In genomic region chr10:97265959-97266517, GRCm38 (mm10) we compare ENCODE assay signal across 12 mouse cellular contexts.
DNase-seq lines count a peak whose midpoint lies in the region; ATAC-seq lines count a peak whose summit lies in the region.
"Had no signal": no experiment of that assay in that cellular context is flagged by ENCODE, and none has a peak within 500 bp of the region (broad histone marks: within the 10 kb centered on the region; RNA-seq: fewer than 3 reads in every experiment).

No protein-coding gene starts in this region.

- ATAC-seq in limb, embryonic 11.5 days (ENCODE audit: insufficient number of reproducible peaks, low FRiP score, low TSS enrichment, low read depth): peak; percentile 76; the same call in 1 of the 2 replicates

- no peaks in the 10 kb centered on the region for H3K27me3 ChIP-seq in embryonic facial prominence, embryonic 10.5 days (replicated peaks; ENCODE audit: low read depth, poor library complexity, severe bottlenecking)
- no peaks in the 10 kb centered on the region for H3K27me3 ChIP-seq in limb, embryonic 11.5 days (ENCODE audit: control insufficient read depth, insufficient read depth, low read length)

- no peak overlapping the region for H3K27ac ChIP-seq in embryonic facial prominence, embryonic 10.5 days (replicated peaks)
- no peak overlapping the region for H3K27ac ChIP-seq in limb, embryonic 11.5 days (replicated peaks; ENCODE audit: low read depth, low read length)

- WGBS in embryonic facial prominence, embryonic 10.5 days: 41% methylated on average over 6 of the region's 6 CpGs
- WGBS in limb, embryonic 11.5 days: 29% methylated on average over 6 of the region's 6 CpGs

- H3K4me3 ChIP-seq in embryonic facial prominence, embryonic 10.5 days: no peak overlapping the region
- H3K4me3 ChIP-seq in limb, embryonic 11.5 days (ENCODE audit: low read depth, low read length): no peak overlapping the region
- H3K4me3 ChIP-seq: myocyte had no signal

- peak; percentile 12 to 34 for DNase-seq in layer of hippocampus, postnatal 10 days (ENCODE audit: low spot score in 2 of 2)
- no peak for DNase-seq in layer of hippocampus, adult 9-10 months (ENCODE audit: low spot score)
- peak; percentile 54 for DNase-seq in adipocyte (ENCODE audit: low spot score)
- peak; percentile 71 for DNase-seq in embryonic facial prominence, embryonic 10.5 days (ENCODE audit: low spot score)
- peak; percentile 78 for DNase-seq in limb, embryonic 11.5 days (ENCODE audit: low spot score)
- no peak for DNase-seq in thymus, postnatal 4 days
- no peak for DNase-seq in urinary bladder, adult 2 months (ENCODE audit: low spot score)
- no peak for DNase-seq in thymus, postnatal 10 days (ENCODE audit: low spot score in 2 of 2)
- DNase-seq: adrenal gland, adult 8-10 months; kidney, adult 2 months; thymus, postnatal 36 days had no signal

- H3K9me3 ChIP-seq in embryonic facial prominence, embryonic 10.5 days: no peaks in the 10 kb centered on the region
- no peaks in the 10 kb centered on the region for H3K9me3 ChIP-seq in limb, embryonic 11.5 days (ENCODE audit: control insufficient read depth, low read length)

- no peak overlapping the region for H3K4me2 ChIP-seq in limb, embryonic 11.5 days (ENCODE audit: low read depth, severe bottlenecking)

- no peaks in the 10 kb centered on the region for H3K36me3 ChIP-seq in embryonic facial prominence, embryonic 10.5 days (replicated peaks)
- H3K36me3 ChIP-seq in limb, embryonic 11.5 days (ENCODE audit: control insufficient read depth, insufficient read depth, low read length): no peaks in the 10 kb centered on the region

- H3K9ac ChIP-seq in limb, embryonic 11.5 days (ENCODE audit: low read length): no peak overlapping the region

- peaks cover 22% of the 10 kb centered on the region for H3K4me1 ChIP-seq in embryonic facial prominence, embryonic 10.5 days
- H3K4me1 ChIP-seq in limb, embryonic 11.5 days (ENCODE audit: control insufficient read depth, insufficient read depth, low read length): no peaks in the 10 kb centered on the region

Comparison
In these comparisons a context has a peak if more than half of its experiments do, and no peak if none do; other contexts are left out.
1. DNase-seq: peak in layer of hippocampus, postnatal 10 days (2 of 2), adipocyte (single experiment), embryonic facial prominence, embryonic 10.5 days (single experiment) and limb, embryonic 11.5 days (single experiment); none in layer of hippocampus, adult 9-10 months (single experiment), thymus, postnatal 4 days (single experiment), urinary bladder, adult 2 months (single experiment) and thymus, postnatal 10 days (0 of 2).